Mouse (Mus musculus): ENCODE measurements around the gene Sprr1a.
"Not testable (repeated sequence)": the region's sequence is repeated elsewhere in the genome, so short reads cannot be mapped to it uniquely, and the experiment has no call there.

Gene Sprr1a

DNA sequence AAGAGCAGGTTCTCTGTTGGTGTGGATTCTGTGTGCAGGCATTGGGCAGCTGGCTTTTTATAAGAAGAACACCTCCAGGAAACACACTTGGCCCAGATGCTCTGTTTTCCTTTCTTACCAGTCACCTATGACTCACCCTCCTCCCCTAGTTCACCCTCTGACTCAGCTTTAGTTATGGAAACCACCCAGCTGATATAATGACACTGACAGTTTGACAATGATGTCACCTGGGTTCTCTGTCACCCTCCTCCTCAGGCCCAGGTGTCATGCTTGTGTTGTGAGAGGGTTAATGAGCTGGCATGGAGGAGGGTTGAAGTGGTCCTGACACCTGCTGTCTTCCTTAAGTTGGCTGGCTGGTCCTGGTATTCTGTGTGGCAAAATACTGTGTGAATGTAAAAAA is at the start of gene Sprr1a:
Gene Sprr1a (minus strand): TSS at position 33 of the 400 bp plus-strand sequence.
- DNase-seq (ENCODE audit: low read depth): peak; percentile 40

GRCm38 (mm10) chr3:92534411-92534810 is 48.7 kb upstream of the Sprr1a start, which contains the start of gene 2310046K23Rik:
Gene 2310046K23Rik, minus strand, starts transcription at chr3:92534511.
- no peak for DNase-seq (ENCODE audit: low read depth)

DNA sequence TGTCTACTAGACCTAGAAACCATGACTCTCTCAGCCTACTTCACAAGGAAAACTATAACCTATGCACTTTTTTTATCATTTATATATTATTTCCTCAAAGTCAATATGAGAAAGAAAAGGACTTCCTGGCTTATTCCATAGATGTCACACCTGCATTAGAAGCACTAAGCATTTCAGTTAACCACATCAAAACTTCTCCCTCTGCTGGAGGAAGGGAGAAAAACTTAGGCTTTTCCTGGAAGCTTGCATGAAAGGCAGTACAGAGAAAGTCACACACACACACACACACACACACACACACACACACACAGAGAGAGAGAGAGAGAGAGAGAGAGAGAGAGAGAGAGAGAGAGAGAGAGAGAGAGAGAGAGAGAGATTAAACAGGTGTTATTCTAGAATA is 26.6 kb upstream of the Sprr1a start:
- peak; percentile 23 for DNase-seq (ENCODE audit: low read depth)

- DNase-seq (ENCODE audit: low read depth): peak; percentile 56
These were observed 25.1 kb upstream of the Sprr1a start for GRCm38 (mm10) chr3:92510786-92511185.

- no peak for DNase-seq (ENCODE audit: low read depth)
These were observed 22.5 kb upstream of the Sprr1a start for GRCm38 (mm10) chr3:92508185-92508584.

DNA sequence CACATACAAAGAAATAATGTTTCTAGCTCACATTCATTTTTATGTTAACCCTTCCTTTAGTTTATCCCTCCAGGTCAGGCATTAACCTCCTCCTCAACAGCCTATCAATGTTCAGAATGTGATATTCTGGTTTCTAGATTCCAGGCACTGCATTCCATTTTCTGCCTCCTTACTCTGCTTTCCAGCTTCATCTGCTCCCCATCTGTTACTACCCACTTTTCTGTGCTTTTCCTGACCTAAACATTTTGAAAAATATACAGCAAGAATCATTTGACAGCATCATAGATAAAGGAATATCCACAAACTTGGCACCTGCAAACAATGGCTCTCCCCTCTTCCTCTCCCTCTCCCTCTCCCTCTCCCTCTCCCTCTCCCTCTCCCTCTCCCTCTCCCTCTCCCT is 17.8 kb upstream of the Sprr1a start:
- DNase-seq (ENCODE audit: low read depth): no peak

GRCm38 (mm10) chr3:92500393-92500792 is 14.7 kb upstream of the Sprr1a start, which contains the start of gene Sprr4:
Gene Sprr4, minus strand, starts transcription at chr3:92500493.
- no peak for DNase-seq (ENCODE audit: low read depth)

GRCm38 (mm10) chr3:92490262-92490661 is 4.6 kb upstream of the Sprr1a start:
- not testable (repeated sequence) for DNase-seq (ENCODE audit: low read depth)

GRCm38 (mm10) chr3:92486307-92486706 is 612 bp upstream of the Sprr1a start:
- DNase-seq (ENCODE audit: low read depth): no peak

- peak; percentile 28 for DNase-seq (ENCODE audit: low read depth)
These were observed 4.4 kb downstream of the Sprr1a start for GRCm38 (mm10) chr3:92481249-92481648.

GRCm38 (mm10) chr3:92470111-92470510 is 15.6 kb downstream of the Sprr1a start:
- DNase-seq (ENCODE audit: low read depth): no peak

DNA sequence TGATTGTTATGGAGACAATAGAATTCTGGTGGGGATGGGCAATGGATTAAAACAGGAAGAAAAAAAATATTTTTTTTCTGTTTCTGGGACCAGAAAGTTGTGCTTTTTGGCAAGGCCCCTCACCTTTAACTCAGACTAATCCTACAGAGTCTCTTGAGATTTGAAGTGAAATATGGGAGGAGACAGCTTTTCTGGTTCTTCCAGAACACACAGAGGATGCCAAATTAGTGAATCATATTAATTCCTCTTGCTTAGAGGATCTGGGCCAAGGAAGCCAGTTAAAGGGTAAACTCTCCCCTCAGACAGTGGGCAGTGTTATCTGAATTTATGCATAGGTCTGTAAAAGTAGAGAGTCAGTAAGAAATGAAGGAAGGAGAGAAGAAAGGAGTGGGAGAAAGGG is 18.3 kb downstream of the Sprr1a start:
- no peak for DNase-seq (ENCODE audit: low read depth)

- DNase-seq (ENCODE audit: low read depth): no peak
These were observed 19.1 kb downstream of the Sprr1a start for GRCm38 (mm10) chr3:92466576-92466975.

- no peak for DNase-seq (ENCODE audit: low read depth)
These were observed 27.1 kb downstream of the Sprr1a start, which contains the start of gene Sprr3 for GRCm38 (mm10) chr3:92458620-92459019. Gene Sprr3, minus strand, starts transcription at chr3:92458720.

DNA sequence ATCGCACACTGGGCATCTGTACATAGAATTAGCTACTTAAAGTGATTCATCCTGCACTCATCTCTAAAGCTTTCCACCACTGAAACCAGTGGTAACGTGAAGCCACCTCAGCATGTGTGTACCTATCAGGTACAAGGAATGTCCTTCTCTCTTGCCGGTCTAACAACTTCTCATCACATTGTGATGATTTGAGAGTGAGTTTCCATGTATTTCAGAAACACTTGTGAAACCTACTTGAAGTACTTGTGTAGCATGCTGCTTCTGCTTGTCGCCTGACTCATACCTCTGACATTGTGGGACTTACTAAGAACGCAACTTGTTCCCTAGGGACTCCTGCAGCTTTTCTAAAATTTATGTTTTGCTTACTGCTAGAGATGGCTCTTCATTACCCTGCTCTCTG is 30.5 kb downstream of the Sprr1a start:
- DNase-seq (ENCODE audit: low read depth): no peak

DNA sequence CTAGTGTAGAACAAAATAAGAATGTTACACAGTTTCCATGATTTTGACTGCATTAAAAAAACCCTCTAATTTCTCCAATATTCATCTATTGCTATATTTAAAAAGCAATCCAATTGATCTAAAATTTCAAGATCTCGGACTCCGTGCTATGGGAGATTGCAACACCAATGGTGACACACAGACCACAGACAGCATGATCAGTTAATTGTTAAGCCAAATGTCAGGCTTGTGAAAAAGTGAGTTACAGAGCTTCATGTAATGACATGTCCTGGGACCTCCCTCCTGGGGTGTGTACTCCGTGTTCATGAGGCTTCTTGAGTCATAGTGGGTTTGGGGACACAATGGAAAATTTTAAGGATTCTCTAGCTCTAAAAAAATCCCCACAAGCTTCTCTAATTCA is 45.5 kb downstream of the Sprr1a start:
- peak; percentile 2 for DNase-seq (ENCODE audit: low read depth)

- no peak for DNase-seq (ENCODE audit: low read depth)
These were observed 47.0 kb downstream of the Sprr1a start, which contains the start of gene Sprr1b for GRCm38 (mm10) chr3:92438689-92439088. Gene Sprr1b, minus strand, starts transcription at chr3:92438789.
